Mouse (Mus musculus): Measurements from ENCODE around the gene Cfap97d2. TPM values are rescaled to one million over a fixed set of nuclear protein-coding genes. Genes with fewer than 3 reads are reported as not detected.

Gene Cfap97d2
- polyA plus RNA-seq, 1 experiment = 2.3 TPM

DNA sequence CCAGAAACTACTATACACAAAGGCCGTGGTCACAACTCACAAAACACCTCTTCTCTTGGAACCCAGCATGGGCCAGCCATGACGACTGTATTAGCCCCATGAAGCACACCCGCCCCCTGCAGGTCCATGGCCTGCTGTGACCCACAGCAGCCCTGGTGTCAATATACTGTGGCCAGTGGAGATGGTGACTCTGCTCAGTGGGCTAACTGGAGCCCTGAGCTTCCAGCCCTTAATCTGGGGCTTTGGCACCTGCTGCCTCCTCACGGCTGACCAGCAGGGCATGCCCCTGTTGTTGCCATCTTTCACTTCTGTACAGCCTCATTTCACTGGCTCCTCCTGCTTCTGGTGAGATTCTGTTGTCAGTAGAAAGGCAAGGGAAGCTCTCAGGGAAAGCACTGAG lies 32.5 kb upstream of the Cfap97d2 start:
- TF ChIP-seq POLR2A (IDR thresholded peaks at IDR 0.05; ENCODE audit: extremely low read depth, insufficient read depth, low read length) (no peak), CTCF (IDR thresholded peaks at IDR 0.05; ENCODE audit: extremely low read depth, insufficient read depth, low read length) (no peak)
- peak overlapping the region; percentile 82 for H3K27ac ChIP-seq (ENCODE audit: insufficient read depth, low read length)
- no peak overlapping the region for H3K4me3 ChIP-seq (ENCODE audit: insufficient read depth, low read length)

DNA sequence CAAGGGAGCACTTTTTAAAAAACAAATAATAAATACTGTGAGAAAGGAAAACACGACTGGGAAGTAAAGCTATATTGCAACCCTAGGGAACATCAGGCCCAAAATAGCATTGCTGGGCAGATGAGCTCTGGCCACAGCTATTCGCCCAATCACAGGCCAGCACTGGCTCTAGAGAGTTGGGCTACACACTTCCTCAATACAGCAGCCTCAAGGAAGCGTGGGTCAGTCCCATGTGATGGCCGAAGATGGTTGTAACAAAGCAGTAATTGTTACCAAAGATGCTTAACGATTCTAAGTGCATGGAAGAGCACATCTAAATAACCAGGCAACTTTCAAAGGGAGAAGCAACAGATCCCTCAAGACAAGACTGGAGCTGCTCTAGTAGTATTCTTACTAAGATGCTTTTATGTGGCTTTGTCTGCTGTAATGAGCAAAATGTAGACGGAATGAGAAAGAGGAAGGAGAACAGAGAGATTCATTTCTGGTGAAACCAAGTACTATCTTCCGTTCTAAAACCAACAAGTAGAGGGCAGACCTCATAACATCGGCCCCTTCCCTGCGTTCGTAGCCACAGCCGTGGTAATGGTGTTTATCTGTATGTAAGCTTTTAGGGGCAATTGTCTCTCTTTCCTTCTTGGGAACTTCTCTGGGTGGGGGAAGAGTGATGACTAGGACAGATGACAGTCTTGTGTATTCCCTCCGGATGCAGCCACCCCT lies 31.2 kb upstream of the Cfap97d2 start:
- Histone ChIP-seq H3K4me3 (ENCODE audit: insufficient read depth, low read length) (peak overlapping the region; percentile 87), H3K27ac (ENCODE audit: insufficient read depth, low read length) (peak overlapping the region; percentile 92), H3K4me1 (ENCODE audit: control insufficient read depth, insufficient read depth, low read length) (peaks cover 7% of the 10 kb centered on the region; the same call in 1 of the 2 replicates)
- TF ChIP-seq POLR2A (IDR thresholded peaks at IDR 0.05; ENCODE audit: extremely low read depth, insufficient read depth, low read length) = no peak

More for the DNA sequence above, 32.5 kb upstream of the Cfap97d2 start:
- peaks cover 7% of the 10 kb centered on the region; the same call in 1 of the 2 replicates for H3K4me1 ChIP-seq (ENCODE audit: control insufficient read depth, insufficient read depth, low read length)

DNA sequence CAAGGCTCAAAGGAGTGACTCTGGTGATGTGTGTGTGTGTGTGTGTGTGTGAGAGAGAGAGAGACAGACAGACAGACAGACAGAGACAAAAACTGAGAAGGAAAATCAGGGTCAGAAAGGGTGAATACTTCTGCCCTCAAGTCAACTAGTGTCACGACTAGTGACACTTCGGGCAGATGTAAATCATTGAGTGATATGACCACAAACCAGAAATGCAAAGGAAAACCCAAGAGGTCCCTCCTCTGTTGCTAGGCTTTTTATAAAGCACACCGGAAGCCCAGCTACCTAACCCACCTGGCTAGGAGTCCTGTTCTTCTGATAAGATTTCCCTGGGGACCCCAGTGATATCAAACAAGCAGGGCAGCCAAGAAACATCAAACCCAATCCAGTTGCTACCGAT lies 30.6 kb upstream of the Cfap97d2 start:
- Histone ChIP-seq H3K4me3 (ENCODE audit: insufficient read depth, low read length) (peak overlapping the region; percentile 87), H3K4me1 (ENCODE audit: control insufficient read depth, insufficient read depth, low read length) (peaks cover 5% of the 10 kb centered on the region; the same call in 1 of the 2 replicates), H3K27ac (ENCODE audit: insufficient read depth, low read length) (peak overlapping the region; percentile 92)
- TF ChIP-seq CTCF (IDR thresholded peaks at IDR 0.05; ENCODE audit: extremely low read depth, insufficient read depth, low read length) (no peak), POLR2A (IDR thresholded peaks at IDR 0.05; ENCODE audit: extremely low read depth, insufficient read depth, low read length) (no peak)

DNA sequence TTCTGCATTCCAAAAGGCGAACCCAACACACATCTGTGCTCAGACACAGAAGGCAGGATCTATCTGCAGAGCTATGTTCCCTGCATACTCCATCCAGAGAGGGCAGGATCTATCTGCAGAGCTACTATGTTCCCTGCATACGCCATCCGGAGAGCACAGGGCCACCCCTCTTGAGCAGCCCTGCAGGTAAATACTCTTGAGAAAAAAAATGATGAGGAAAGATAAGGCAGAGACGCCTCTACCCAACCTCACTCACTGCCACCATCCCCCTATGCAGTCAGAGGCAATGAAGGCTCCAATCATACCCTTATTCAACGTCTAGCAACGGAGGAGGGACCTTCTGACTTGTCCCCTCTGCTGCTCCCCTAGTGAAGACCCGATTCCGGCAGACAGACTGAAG lies 30.2 kb upstream of the Cfap97d2 start:
- H3K4me3 ChIP-seq (ENCODE audit: insufficient read depth, low read length) = peak overlapping the region; percentile 87
- H3K27ac ChIP-seq (ENCODE audit: insufficient read depth, low read length) = peak overlapping the region; percentile 92
- H3K4me1 ChIP-seq (ENCODE audit: control insufficient read depth, insufficient read depth, low read length) = peaks cover 5% of the 10 kb centered on the region; the same call in 1 of the 2 replicates
- TF ChIP-seq CTCF (IDR thresholded peaks at IDR 0.05; ENCODE audit: extremely low read depth, insufficient read depth, low read length) (no peak), POLR2A (IDR thresholded peaks at IDR 0.05; ENCODE audit: extremely low read depth, insufficient read depth, low read length) (no peak)

DNA sequence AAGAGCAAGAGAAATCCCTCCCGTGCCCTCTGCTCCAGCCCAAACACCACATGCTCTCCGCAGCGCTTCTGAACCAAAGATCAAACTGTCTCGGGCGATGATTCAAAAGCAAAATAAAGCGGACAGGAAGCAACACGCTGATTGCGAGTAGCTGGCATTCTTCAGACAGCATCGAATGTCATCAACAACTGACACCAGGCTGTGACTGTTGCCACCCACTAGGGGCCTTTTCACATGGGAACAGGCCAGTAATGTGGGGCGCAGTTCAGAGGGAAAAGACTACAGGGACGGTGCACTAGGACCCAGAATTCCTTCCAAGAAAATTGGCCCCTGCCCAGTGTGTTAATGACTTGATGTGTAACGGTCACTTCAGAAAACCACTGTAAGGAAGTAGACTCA lies 29.4 kb upstream of the Cfap97d2 start:
- peak overlapping the region; percentile 87 for H3K4me3 ChIP-seq (ENCODE audit: insufficient read depth, low read length)
- peak overlapping the region; percentile 92 for H3K27ac ChIP-seq (ENCODE audit: insufficient read depth, low read length)
- no peak for TF ChIP-seq CTCF (IDR thresholded peaks at IDR 0.05; ENCODE audit: extremely low read depth, insufficient read depth, low read length)
- TF ChIP-seq POLR2A (IDR thresholded peaks at IDR 0.05; ENCODE audit: extremely low read depth, insufficient read depth, low read length) = 0 out of 2 replicates have a peak, but pooled peaks have one; percentile 8
- H3K4me1 ChIP-seq (ENCODE audit: control insufficient read depth, insufficient read depth, low read length) = peaks cover 3% of the 10 kb centered on the region; the same call in 1 of the 2 replicates

DNA sequence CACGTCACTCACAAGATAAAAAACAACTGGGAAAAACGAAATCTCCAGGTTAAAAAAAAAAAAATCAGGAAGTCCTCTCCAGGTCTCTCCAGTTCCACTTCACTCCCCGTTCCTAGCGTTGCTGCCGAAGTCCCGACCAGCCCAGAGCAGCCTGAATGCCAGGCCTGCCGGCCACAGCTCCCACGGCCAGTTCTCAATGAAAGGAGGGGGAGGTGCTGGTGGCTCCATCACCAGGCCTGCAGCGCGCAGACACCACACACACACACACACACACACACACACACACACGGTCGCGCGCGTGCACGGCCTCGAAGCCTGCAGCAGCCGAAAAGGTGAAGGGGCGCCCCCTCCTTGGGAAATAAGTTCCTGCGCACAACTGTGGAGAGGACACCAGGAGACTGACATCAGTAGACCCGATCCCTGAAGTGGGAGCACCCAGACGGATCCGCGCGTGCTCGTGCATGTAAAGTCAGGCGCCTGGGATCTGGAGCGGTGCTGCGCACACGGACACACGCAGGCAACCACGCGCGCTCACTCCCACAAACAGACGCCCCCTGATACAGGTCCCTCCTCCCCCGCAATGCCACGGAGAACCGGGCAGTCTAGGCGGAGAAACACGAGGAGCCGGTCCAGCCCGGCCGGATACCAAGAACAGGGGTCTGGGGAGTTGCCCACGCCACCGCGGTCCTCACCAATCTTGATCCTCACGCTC lies 28.8 kb upstream of the Cfap97d2 start:
- TF ChIP-seq POLR2A (IDR thresholded peaks at IDR 0.05; ENCODE audit: extremely low read depth, insufficient read depth, low read length) (no peak), CTCF (IDR thresholded peaks at IDR 0.05; ENCODE audit: extremely low read depth, insufficient read depth, low read length) (no peak)
- Histone ChIP-seq H3K4me1 (ENCODE audit: control insufficient read depth, insufficient read depth, low read length) (0 out of 2 replicates have a peak, but pooled peaks cover 2% of the 10 kb centered on the region), H3K27ac (ENCODE audit: insufficient read depth, low read length) (peak overlapping the region; percentile 92), H3K4me3 (ENCODE audit: insufficient read depth, low read length) (peak overlapping the region; percentile 87)

DNA sequence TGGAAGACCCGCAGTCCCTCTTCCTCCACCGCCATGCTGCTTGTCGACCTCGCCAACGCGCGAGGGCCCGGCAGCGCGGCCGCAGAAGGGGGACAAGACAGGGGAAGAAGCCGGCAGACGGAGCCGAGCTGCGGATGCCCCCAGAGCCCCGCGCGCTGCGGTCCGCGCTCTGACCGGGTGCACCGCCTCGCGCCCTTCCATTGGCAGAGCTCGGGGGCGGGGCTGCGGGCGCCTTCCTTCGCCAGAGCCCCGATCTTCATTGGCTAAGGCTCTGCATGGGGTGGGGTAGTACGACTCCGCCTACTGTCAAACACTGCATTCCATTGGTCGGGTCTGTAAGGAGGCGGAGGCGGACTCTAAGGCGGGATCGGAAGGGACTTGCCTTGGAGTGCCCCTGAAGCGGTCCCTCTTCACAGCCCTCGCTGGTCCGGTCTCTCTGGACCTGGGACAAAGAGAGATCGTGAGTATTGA lies 28.2 kb upstream of the Cfap97d2 start, which contains the start of gene Rasa3:
Gene Rasa3, minus strand, starts transcription at position 191 of the 471 bp plus-strand sequence.
- TF ChIP-seq CTCF (IDR thresholded peaks at IDR 0.05; ENCODE audit: extremely low read depth, insufficient read depth, low read length) (no peak), POLR2A (IDR thresholded peaks at IDR 0.05; ENCODE audit: extremely low read depth, insufficient read depth, low read length) (peak; percentile 73)
- peak within 1 kb of the TSS; percentile 87 for H3K4me3 ChIP-seq (ENCODE audit: insufficient read depth, low read length)
- H3K4me1 ChIP-seq (ENCODE audit: control insufficient read depth, insufficient read depth, low read length) = 0 out of 2 replicates have a peak, but pooled peaks cover 2% of the 10 kb centered on the region
- peak within 1 kb of the TSS; percentile 92 for H3K27ac ChIP-seq (ENCODE audit: insufficient read depth, low read length)

DNA sequence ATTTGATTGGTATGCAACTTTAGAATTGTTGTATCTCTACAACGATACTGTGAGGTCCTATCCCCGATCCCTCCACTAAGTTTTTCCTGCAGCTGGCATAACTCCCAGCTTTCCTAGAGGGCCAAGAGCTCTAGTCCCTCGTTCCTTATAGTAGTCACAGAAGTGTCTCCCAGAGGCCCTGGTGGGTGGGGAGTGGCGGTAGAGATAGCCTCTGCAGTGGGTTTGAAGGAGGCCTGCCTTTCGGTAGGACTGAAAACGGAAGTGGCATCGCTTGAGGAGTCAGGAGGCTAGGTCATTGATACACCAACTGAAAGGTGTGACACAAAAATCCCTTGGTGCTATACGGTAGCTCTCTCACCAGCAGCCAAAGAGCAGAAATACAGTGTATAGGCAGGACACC lies 27.5 kb upstream of the Cfap97d2 start:
- no peak for TF ChIP-seq CTCF (IDR thresholded peaks at IDR 0.05; ENCODE audit: extremely low read depth, insufficient read depth, low read length)
- no peak for TF ChIP-seq POLR2A (IDR thresholded peaks at IDR 0.05; ENCODE audit: extremely low read depth, insufficient read depth, low read length)
- H3K27ac ChIP-seq (ENCODE audit: insufficient read depth, low read length) = no peak overlapping the region
- H3K4me3 ChIP-seq (ENCODE audit: insufficient read depth, low read length) = no peak overlapping the region; the same call in 1 of the 2 replicates
- 0 out of 2 replicates have a peak, but pooled peaks cover 2% of the 10 kb centered on the region for H3K4me1 ChIP-seq (ENCODE audit: control insufficient read depth, insufficient read depth, low read length)

DNA sequence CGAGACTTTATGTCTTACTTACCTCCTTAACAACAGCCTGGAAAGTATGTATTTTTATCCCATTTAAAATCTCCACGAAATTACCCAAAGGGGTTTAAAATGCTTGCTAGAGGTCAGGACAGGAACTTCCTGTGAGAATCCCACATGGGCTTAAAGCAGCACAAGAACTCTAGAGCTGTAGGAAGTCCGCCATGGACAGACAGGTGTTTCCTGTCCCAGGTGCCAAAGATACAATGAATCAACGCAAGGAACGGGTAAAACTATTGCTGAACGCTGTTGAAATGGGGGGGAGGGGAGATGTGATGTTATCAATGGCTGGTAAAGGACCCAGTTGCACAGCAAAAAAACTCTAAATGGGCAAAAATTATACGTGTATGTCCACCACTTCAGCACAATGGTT lies 21.6 kb upstream of the Cfap97d2 start:
- H3K4me3 ChIP-seq (ENCODE audit: insufficient read depth, low read length) = no peak overlapping the region
- H3K27ac ChIP-seq (ENCODE audit: insufficient read depth, low read length) = no peak overlapping the region
- TF ChIP-seq CTCF (IDR thresholded peaks at IDR 0.05; ENCODE audit: extremely low read depth, insufficient read depth, low read length) (no peak), POLR2A (IDR thresholded peaks at IDR 0.05; ENCODE audit: extremely low read depth, insufficient read depth, low read length) (no peak)
- H3K4me1 ChIP-seq (ENCODE audit: control insufficient read depth, insufficient read depth, low read length) = no peaks in the 10 kb centered on the region
